Mouse (Mus musculus) left cerebral cortex, postnatal 14 days (tissue): ENCODE measurements at regions not wholly inside any gene's neighbourhood (a gene's known extent, or its start where the extent isn't known, plus 50 kb on each side); places are given as distances from the start of the nearest gene placed in this dataset.

Experiments
- DNase-seq, 2 experiments: peaks; one replicate each; pipeline ENCODE4 v3.0.0; 2021 to 2022; ENCODE audit warnings: low spot score in 2 of 2, mixed read lengths in 1 of 2
- intact Hi-C: fragments of 180-260 bp; cut with DNase I; formaldehyde crosslinking; loops from one replicate; pipeline ENCODE4 v1.15.1; 2025

- intact Hi-C loops = no loop called here
- peak; percentile 2 to 12 for DNase-seq
Observed at GRCm38 (mm10) chrX:85481326-85481725, 92.5 kb upstream of the Tab3 start.

GRCm38 (mm10) chrX:85496943-85497342 lies 76.9 kb upstream of the Tab3 start:
- peak; percentile 5 to 34 for DNase-seq
- intact Hi-C loops = loop anchor here (5.0 kb wide), 1 partner anchor 150 kb away; no protein-coding TSS in a partner anchor
